Mouse (Mus musculus) kidney, adult 9 months (tissue): ENCODE results near the gene A630095E13Rik.
"Not testable (repeated sequence)": the region's sequence is repeated elsewhere in the genome, so short reads cannot be mapped to it uniquely, and the experiment has no call there.

ENCODE experiments used
- DNase-seq: peaks from one replicate; pipeline ENCODE4 v3.0.0; 2022

Gene A630095E13Rik

GRCm38 (mm10) chr9:36643276-36643675 lies at the start of gene A630095E13Rik:
Gene A630095E13Rik (minus strand): TSS chr9:36643376.
- not testable (repeated sequence) for DNase-seq

DNA sequence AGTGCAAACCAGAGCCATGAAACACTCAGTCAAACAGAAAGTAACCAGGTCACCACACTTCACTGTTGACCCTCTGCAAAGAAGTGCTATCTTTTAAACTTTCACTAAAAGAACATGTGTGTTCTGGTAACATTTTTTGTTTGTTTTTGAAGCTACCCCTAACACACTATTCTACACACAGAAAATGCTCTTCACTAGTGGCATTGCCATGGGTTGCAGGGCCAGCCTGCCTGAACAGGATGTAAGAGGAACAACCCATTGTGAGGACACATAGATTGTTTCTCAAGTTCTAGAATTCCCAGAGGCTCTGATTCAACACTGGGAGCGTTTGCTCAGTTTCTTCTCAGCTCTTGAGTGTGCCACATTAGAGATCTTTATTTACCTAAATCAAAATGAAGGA lies 49.7 kb upstream of the A630095E13Rik start, which contains the start of gene Acrv1:
Gene Acrv1 (plus strand): TSS at position 301 of the 400 bp plus-strand sequence.
- DNase-seq = no peak

DNA sequence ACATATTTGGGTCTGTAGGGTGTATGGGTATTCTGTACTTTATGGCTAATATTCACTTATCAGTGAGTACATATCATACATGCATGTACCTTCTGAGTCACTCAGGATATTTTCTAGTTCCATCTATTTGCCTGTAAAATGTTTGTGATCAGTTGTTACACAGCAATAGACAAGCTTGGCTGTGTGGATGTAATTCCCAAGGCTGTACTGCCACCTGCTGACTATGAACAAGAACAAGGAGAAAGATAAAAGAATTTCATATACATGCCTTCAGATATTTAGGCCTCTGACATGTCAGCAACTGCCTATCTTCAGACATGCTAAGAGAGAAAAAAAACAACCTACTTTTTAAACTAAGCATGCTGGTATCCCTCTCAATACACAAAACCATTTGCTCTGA lies 44.2 kb upstream of the A630095E13Rik start:
- DNase-seq = peak; percentile 5

DNA sequence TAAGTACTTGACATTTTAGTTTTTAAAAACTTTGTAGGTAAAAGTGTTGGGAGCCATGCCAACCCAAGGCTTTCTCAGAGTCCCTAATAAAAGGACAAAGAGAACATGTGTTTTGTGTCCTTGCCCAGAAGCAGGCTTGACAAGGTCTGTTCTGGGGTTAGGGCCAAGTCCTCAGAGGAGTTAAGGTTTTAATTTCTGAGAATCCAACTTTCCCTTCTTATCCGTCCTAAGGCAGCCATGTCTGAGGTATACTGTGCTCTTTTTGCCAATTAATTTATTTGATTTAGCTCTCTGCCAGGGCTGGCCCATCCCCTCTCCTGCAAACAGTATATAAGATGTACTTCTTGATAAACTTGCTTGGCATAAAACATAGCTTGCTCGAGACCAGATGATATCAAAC lies 38.2 kb upstream of the A630095E13Rik start:
- no peak for DNase-seq
